Mouse (Mus musculus) midbrain, embryonic 13.5 days (tissue): ENCODE data around the gene Mtmr1. TPM values are rescaled to one million over a fixed set of nuclear protein-coding genes. Genes with fewer than 3 reads are reported as not detected.

Experiments
- ATAC-seq: fragments of 200-750 bp; cut with Nextera tagmentation; 2 replicates; pipeline ENCODE4 v1.8.0; 2017; ENCODE audit warnings: mild to moderate bottlenecking, moderate TSS enrichment, moderate library complexity
- H3K27ac ChIP-seq: fragments of 300-500 bp; sonication (generic); 2 replicates; pipeline ENCODE4 v1.5.1; 2015; ENCODE audit warnings: inconsistent platforms, mild to moderate bottlenecking, moderate library complexity
- H3K27me3 ChIP-seq: fragments of 300-500 bp; sonication (generic); 2 replicates; pipeline ENCODE4 v1.6.1; 2015; ENCODE audit warnings: mild to moderate bottlenecking, inconsistent platforms
- H3K36me3 ChIP-seq: fragments of 300-500 bp; sonication (generic); 2 replicates; pipeline ENCODE4 v1.6.1; 2015; ENCODE audit warnings: mild to moderate bottlenecking, inconsistent platforms
- H3K4me1 ChIP-seq: fragments of 300-500 bp; sonication (generic); replicated peaks from 2 replicates; pipeline ENCODE4 v1.6.1; 2015; ENCODE audit warnings: inconsistent platforms
- H3K4me2 ChIP-seq: fragments of 300-500 bp; sonication (generic); replicated peaks from 2 replicates; pipeline ENCODE4 v1.6.1; 2015; ENCODE audit warnings: moderate library complexity, mild to moderate bottlenecking, inconsistent platforms
- H3K4me3 ChIP-seq: fragments of 300-500 bp; sonication (generic); replicated peaks from 2 replicates; pipeline ENCODE4 v1.5.1; 2015; ENCODE audit warnings: mild to moderate bottlenecking, inconsistent platforms
- H3K9ac ChIP-seq: fragments of 300-500 bp; sonication (generic); replicated peaks from 2 replicates; pipeline ENCODE4 v1.6.1; 2015; ENCODE audit warnings: mild to moderate bottlenecking, inconsistent platforms
- H3K9me3 ChIP-seq: fragments of 300-500 bp; sonication (generic); 2 replicates; pipeline ENCODE4 v1.6.1; 2016; ENCODE audit warnings: mild to moderate bottlenecking, inconsistent platforms
- WGBS: fragments of 180-500 bp; shearing (Covaris S2); methylation state at CpG from one replicate; pipeline ENCODE4 v1.1.7; 2015; 5-methylcytosine and 5-hydroxymethylcytosine counted together
- polyA plus RNA-seq: library from polyadenylated mRNA; unstranded; fragments of >200 nt; fragmentation: Nextera tagmentation; extraction: Ambion mirVana; gene quantifications from 2 replicates; pipeline ENCODE4 v1.2.1, GENCODE M21; 2015

Gene Mtmr1
- polyA plus RNA-seq, 1 experiment from 2014 or later: 17.1 TPM

GRCm38 (mm10) chrX:71408386-71408785 is 43.8 kb downstream of the Mtmr1 start:
- 81% methylated on average over 1 of the region's 1 CpGs for WGBS
- no peaks in the 10 kb centered on the region for H3K4me1 ChIP-seq
- H3K27ac ChIP-seq: no peak overlapping the region
- H3K27me3 ChIP-seq: no peaks in the 10 kb centered on the region
- no peak overlapping the region for H3K4me3 ChIP-seq
- H3K36me3 ChIP-seq: no peaks in the 10 kb centered on the region
- H3K4me2 ChIP-seq: no peak overlapping the region
- no peak overlapping the region for H3K9ac ChIP-seq
- no peaks in the 10 kb centered on the region for H3K9me3 ChIP-seq
- no peak for ATAC-seq

- no peaks in the 10 kb centered on the region for H3K9me3 ChIP-seq
- 53% methylated on average over 3 of the region's 3 CpGs for WGBS
- peaks cover 10% of the 10 kb centered on the region; the same call in 1 of the 2 replicates for H3K36me3 ChIP-seq
- H3K9ac ChIP-seq: no peak overlapping the region
- H3K4me2 ChIP-seq: no peak overlapping the region
- H3K27me3 ChIP-seq: no peaks in the 10 kb centered on the region
- no peak for ATAC-seq
- no peak overlapping the region for H3K27ac ChIP-seq
- no peaks in the 10 kb centered on the region for H3K4me1 ChIP-seq
- no peak overlapping the region for H3K4me3 ChIP-seq
These were observed 48.2 kb downstream of the Mtmr1 start for GRCm38 (mm10) chrX:71412776-71413175.

GRCm38 (mm10) chrX:71413616-71414015 is 49.1 kb downstream of the Mtmr1 start:
- H3K27ac ChIP-seq: no peak overlapping the region
- no peak overlapping the region for H3K4me2 ChIP-seq
- H3K9ac ChIP-seq: no peak overlapping the region
- no peak overlapping the region for H3K4me3 ChIP-seq
- 90% methylated on average over 4 of the region's 4 CpGs for WGBS
- H3K36me3 ChIP-seq: peaks cover 10% of the 10 kb centered on the region; the same call in 1 of the 2 replicates
- no peaks in the 10 kb centered on the region for H3K9me3 ChIP-seq
- H3K27me3 ChIP-seq: no peaks in the 10 kb centered on the region
- no peak for ATAC-seq
- no peaks in the 10 kb centered on the region for H3K4me1 ChIP-seq

GRCm38 (mm10) chrX:71424852-71425251 is 60.3 kb downstream of the Mtmr1 start:
- H3K4me1 ChIP-seq: peaks cover 5% of the 10 kb centered on the region; the same call in 1 of the 2 replicates
- 0 out of 2 replicates have a peak, but pooled peaks cover 4% of the 10 kb centered on the region for H3K27me3 ChIP-seq
- peaks cover 3% of the 10 kb centered on the region; the same call in 1 of the 2 replicates for H3K36me3 ChIP-seq
- 68% methylated on average over 1 of the region's 1 CpGs for WGBS
- no peak overlapping the region for H3K27ac ChIP-seq
- no peak for ATAC-seq
- no peak overlapping the region for H3K9ac ChIP-seq
- H3K9me3 ChIP-seq: no peaks in the 10 kb centered on the region
- H3K4me3 ChIP-seq: no peak overlapping the region
- no peak overlapping the region for H3K4me2 ChIP-seq

- no peak overlapping the region for H3K4me3 ChIP-seq
- 0 out of 2 replicates have a peak, but pooled peaks cover 4% of the 10 kb centered on the region for H3K27me3 ChIP-seq
- H3K4me1 ChIP-seq: peaks cover 5% of the 10 kb centered on the region; the same call in 1 of the 2 replicates
- H3K36me3 ChIP-seq: peaks cover 2% of the 10 kb centered on the region; the same call in 1 of the 2 replicates
- ATAC-seq: peak; percentile 87
- peak overlapping the region; percentile 60 for H3K27ac ChIP-seq
- H3K4me2 ChIP-seq: no peak overlapping the region
- no peak overlapping the region for H3K9ac ChIP-seq
- 37% methylated on average over 9 of the region's 9 CpGs for WGBS
- no peaks in the 10 kb centered on the region for H3K9me3 ChIP-seq
These were observed 61.4 kb downstream of the Mtmr1 start for GRCm38 (mm10) chrX:71425746-71426519.

GRCm38 (mm10) chrX:71427491-71427890 is 62.9 kb downstream of the Mtmr1 start:
- Histone ChIP-seq H3K27ac (no peak overlapping the region), H3K4me3 (no peak overlapping the region), H3K9me3 (no peaks in the 10 kb centered on the region), H3K4me2 (no peak overlapping the region), H3K4me1 (peaks cover 5% of the 10 kb centered on the region; the same call in 1 of the 2 replicates), H3K36me3 (no peaks in the 10 kb centered on the region), H3K27me3 (0 out of 2 replicates have a peak, but pooled peaks cover 4% of the 10 kb centered on the region), H3K9ac (no peak overlapping the region)
- no peak for ATAC-seq

GRCm38 (mm10) chrX:71430900-71431299 is 66.3 kb downstream of the Mtmr1 start:
- Histone ChIP-seq H3K27me3 (peaks cover 6% of the 10 kb centered on the region; the same call in 1 of the 2 replicates), H3K4me2 (no peak overlapping the region), H3K27ac (no peak overlapping the region), H3K9me3 (no peaks in the 10 kb centered on the region), H3K9ac (no peak overlapping the region), H3K4me3 (no peak overlapping the region), H3K4me1 (peaks cover 11% of the 10 kb centered on the region; the same call in 1 of the 2 replicates), H3K36me3 (no peaks in the 10 kb centered on the region)
- ATAC-seq: no peak
- WGBS: 82% methylated on average over 5 of the region's 5 CpGs

- H3K4me3 ChIP-seq: no peak overlapping the region
- peak; percentile 75 for ATAC-seq
These were observed 69.9 kb downstream of the Mtmr1 start for GRCm38 (mm10) chrX:71434448-71434847.

GRCm38 (mm10) chrX:71434860-71435259 is 70.3 kb downstream of the Mtmr1 start:
- Histone ChIP-seq H3K36me3 (no peaks in the 10 kb centered on the region), H3K4me3 (no peak overlapping the region), H3K9ac (no peak overlapping the region), H3K4me2 (no peak overlapping the region), H3K4me1 (0 out of 2 replicates have a peak, but pooled peaks cover 7% of the 10 kb centered on the region), H3K27me3 (peaks cover 2% of the 10 kb centered on the region; the same call in 1 of the 2 replicates), H3K9me3 (no peaks in the 10 kb centered on the region), H3K27ac (no peak overlapping the region)
- ATAC-seq: peak; percentile 75
- 36% methylated on average over 8 of the region's 8 CpGs for WGBS

More at GRCm38 (mm10) chrX:71434448-71434847, 69.9 kb downstream of the Mtmr1 start:
- peaks cover 2% of the 10 kb centered on the region; the same call in 1 of the 2 replicates for H3K27me3 ChIP-seq
- H3K9ac ChIP-seq: no peak overlapping the region
- 29% methylated on average over 1 of the region's 1 CpGs for WGBS
- no peak overlapping the region for H3K4me2 ChIP-seq
- 0 out of 2 replicates have a peak, but pooled peaks cover 7% of the 10 kb centered on the region for H3K4me1 ChIP-seq
- H3K9me3 ChIP-seq: no peaks in the 10 kb centered on the region
- no peak overlapping the region for H3K27ac ChIP-seq
- no peaks in the 10 kb centered on the region for H3K36me3 ChIP-seq

GRCm38 (mm10) chrX:71435542-71435941 is 71.0 kb downstream of the Mtmr1 start:
- 94% methylated on average over 2 of the region's 2 CpGs for WGBS
- ATAC-seq: no peak
- Histone ChIP-seq H3K4me2 (no peak overlapping the region), H3K27me3 (peaks cover 2% of the 10 kb centered on the region; the same call in 1 of the 2 replicates), H3K36me3 (0 out of 2 replicates have a peak, but pooled peaks cover 3% of the 10 kb centered on the region), H3K4me3 (no peak overlapping the region), H3K27ac (no peak overlapping the region), H3K4me1 (0 out of 2 replicates have a peak, but pooled peaks cover 7% of the 10 kb centered on the region), H3K9ac (no peak overlapping the region), H3K9me3 (no peaks in the 10 kb centered on the region)

GRCm38 (mm10) chrX:71439473-71439872 is 74.9 kb downstream of the Mtmr1 start:
- H3K36me3 ChIP-seq: 0 out of 2 replicates have a peak, but pooled peaks cover 7% of the 10 kb centered on the region
- no peak for ATAC-seq
- H3K4me3 ChIP-seq: no peak overlapping the region
- H3K27ac ChIP-seq: no peak overlapping the region
- H3K9me3 ChIP-seq: no peaks in the 10 kb centered on the region
- H3K9ac ChIP-seq: no peak overlapping the region
- no peak overlapping the region for H3K4me2 ChIP-seq
- 81% methylated on average over 6 of the region's 6 CpGs for whole genome bisulfite sequencing
- no peaks in the 10 kb centered on the region; the same call in 1 of the 2 replicates for H3K27me3 ChIP-seq
- 0 out of 2 replicates have a peak, but pooled peaks cover 7% of the 10 kb centered on the region for H3K4me1 ChIP-seq

- no peak overlapping the region for H3K27ac ChIP-seq
- no peaks in the 10 kb centered on the region for H3K9me3 ChIP-seq
- WGBS: 85% methylated on average over 5 of the region's 5 CpGs
- H3K36me3 ChIP-seq: 0 out of 2 replicates have a peak, but pooled peaks cover 7% of the 10 kb centered on the region
- H3K27me3 ChIP-seq: no peaks in the 10 kb centered on the region
- no peak overlapping the region for H3K9ac ChIP-seq
- no peak for ATAC-seq
- no peaks in the 10 kb centered on the region for H3K4me1 ChIP-seq
- H3K4me2 ChIP-seq: no peak overlapping the region
- H3K4me3 ChIP-seq: no peak overlapping the region
These were observed 78.4 kb downstream of the Mtmr1 start for GRCm38 (mm10) chrX:71442916-71443315.
